Mouse (Mus musculus) myocyte (in vitro differentiated cells): ENCODE measurements around the gene Gfy. TPM values are rescaled to one million over a fixed set of nuclear protein-coding genes. Genes with fewer than 3 reads are reported as not detected.

ENCODE experiments used
- H3K27me3 ChIP-seq: one replicate; pipeline ENCODE4 v1.6.1; 2011; ENCODE audit not compliant: control insufficient read depth, insufficient read depth, insufficient read length
- H3K36me3 ChIP-seq: one replicate; pipeline ENCODE4 v1.6.1; 2011; ENCODE audit not compliant: control insufficient read depth, insufficient read depth
- H3K4me2 ChIP-seq: one replicate; pipeline ENCODE4 v1.6.1; 2011; ENCODE audit warnings: low read depth, control low read depth
- H3K4me3 ChIP-seq: one replicate; pipeline ENCODE4 v1.5.1; 2011; ENCODE audit warnings: mild to moderate bottlenecking, control low read depth, moderate library complexity
- H3K79me2 ChIP-seq: one replicate; pipeline ENCODE4 v1.6.1; 2011; ENCODE audit not compliant: control insufficient read depth, insufficient read depth
- H3ac ChIP-seq: one replicate; pipeline ENCODE4 v1.6.1; 2011; ENCODE audit not compliant: control insufficient read depth, insufficient read length
- CEBPB ChIP-seq: IDR thresholded peaks from 2 replicates; pipeline ENCODE4 v1.6.1; 2011; ENCODE audit warnings: mild to moderate bottlenecking, moderate library complexity; ENCODE audit not compliant: poor library complexity, insufficient read depth, severe bottlenecking
- E2F4 ChIP-seq: IDR thresholded peaks from one replicate; pipeline ENCODE4 v1.6.1; 2011; ENCODE audit warnings: mild to moderate bottlenecking, control low read depth, moderate library complexity; ENCODE audit not compliant: insufficient read depth
- MAX ChIP-seq: IDR thresholded peaks from one replicate; pipeline ENCODE4 v1.6.1; 2011; ENCODE audit warnings: low read depth, mild to moderate bottlenecking, control low read depth
- MYOD1 ChIP-seq, 3 experiments: IDR thresholded peaks; one replicate each; pipeline ENCODE4 v1.6.1; 2011; ENCODE audit warnings: control low read depth in 2 of 3, low read depth in 2 of 3, mild to moderate bottlenecking in 2 of 3, moderate library complexity in 1 of 3; ENCODE audit not compliant: insufficient read length in 2 of 3, control insufficient read depth in 1 of 3
- MYOG ChIP-seq, 3 experiments: IDR thresholded peaks; one replicate each; pipeline ENCODE4 v1.6.1; 2011; ENCODE audit warnings: control low read depth in 2 of 3, low read depth in 2 of 3, mild to moderate bottlenecking in 2 of 3; ENCODE audit not compliant: insufficient read length in 2 of 3, control insufficient read depth in 1 of 3, insufficient read depth in 1 of 3
- POLR2A ChIP-seq: IDR thresholded peaks from one replicate; pipeline ENCODE4 v1.6.1; 2011; ENCODE audit warnings: low read depth, mild to moderate bottlenecking, control low read depth, moderate library complexity; ENCODE audit not compliant: insufficient read length
- POLR2AphosphoS2 ChIP-seq: IDR thresholded peaks from one replicate; pipeline ENCODE4 v1.6.1; 2011; ENCODE audit warnings: low read depth, control low read depth; ENCODE audit not compliant: insufficient read length
- REST ChIP-seq: IDR thresholded peaks from one replicate; pipeline ENCODE4 v1.6.1; 2011; ENCODE audit warnings: mild to moderate bottlenecking, control low read depth, moderate library complexity; ENCODE audit not compliant: insufficient read depth, insufficient read length
- SRF ChIP-seq: IDR thresholded peaks from one replicate; pipeline ENCODE4 v1.6.1; 2011; ENCODE audit warnings: low read depth; ENCODE audit not compliant: control insufficient read depth, insufficient read length
- TCF12 ChIP-seq: IDR thresholded peaks from one replicate; pipeline ENCODE4 v1.6.1; 2011; ENCODE audit warnings: mild to moderate bottlenecking, control low read depth; ENCODE audit not compliant: poor library complexity, insufficient read depth, severe bottlenecking
- TCF3 ChIP-seq: IDR thresholded peaks from one replicate; pipeline ENCODE4 v1.6.1; 2011; ENCODE audit warnings: low read depth, control low read depth; ENCODE audit not compliant: insufficient read length
- USF1 ChIP-seq: IDR thresholded peaks from one replicate; pipeline ENCODE4 v1.6.1; 2011; ENCODE audit warnings: low read depth, mild to moderate bottlenecking, control low read depth, moderate library complexity
- polyA plus RNA-seq: library from polyadenylated mRNA; unstranded; fragments of >200 nt; fragmentation: generic; extraction: Trizol; gene quantifications from one replicate; pipeline ENCODE4 v1.2.1, GENCODE M21; 2012; ENCODE audit warnings: missing spikeins

Gfy gene
- polyA plus RNA-seq, 1 experiment = 0.04 TPM

DNA sequence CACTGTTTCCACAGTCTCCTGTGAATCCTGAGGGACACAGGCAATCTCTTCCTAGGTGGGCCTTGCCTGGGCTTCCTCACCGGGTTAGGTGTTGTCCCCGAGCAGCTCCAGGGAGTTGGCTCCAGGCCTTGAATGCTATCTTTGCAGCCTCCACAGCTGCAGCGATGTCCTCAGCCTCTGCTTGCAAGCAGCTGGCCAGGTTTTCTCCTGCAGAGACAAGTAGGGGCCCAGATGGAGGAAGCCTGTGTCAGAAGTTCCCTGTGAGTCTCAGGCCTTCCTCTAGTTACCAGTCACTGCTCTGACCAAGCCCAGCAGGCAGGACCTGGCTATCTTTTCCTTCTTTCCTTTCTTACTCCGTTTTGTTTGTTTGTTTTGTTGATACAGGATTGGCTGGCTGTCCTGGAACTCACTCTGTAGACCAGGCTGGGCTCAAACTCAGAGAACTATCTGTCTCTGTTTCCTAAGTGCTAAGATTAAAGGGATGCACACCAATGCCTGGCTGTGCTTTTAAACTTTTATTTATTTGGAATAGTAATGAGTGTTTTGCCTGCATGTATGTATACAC lies 30.8 kb downstream of the Gfy start:
- no peaks in the 10 kb centered on the region for H3K27me3 ChIP-seq
- H3K4me2 ChIP-seq = no peak overlapping the region
- H3K79me2 ChIP-seq = peaks cover 3% of the 10 kb centered on the region
- TF ChIP-seq MYOG (IDR thresholded peaks at IDR 0.05; ENCODE audit: control insufficient read depth in 1 of 3, insufficient read depth in 1 of 3, insufficient read length in 2 of 3, low read depth in 2 of 3) = no peak
- no peak for TF ChIP-seq TCF3
- H3K4me3 ChIP-seq = no peak overlapping the region
- peaks cover 4% of the 10 kb centered on the region for H3K36me3 ChIP-seq
- H3ac ChIP-seq = no peak overlapping the region

DNA sequence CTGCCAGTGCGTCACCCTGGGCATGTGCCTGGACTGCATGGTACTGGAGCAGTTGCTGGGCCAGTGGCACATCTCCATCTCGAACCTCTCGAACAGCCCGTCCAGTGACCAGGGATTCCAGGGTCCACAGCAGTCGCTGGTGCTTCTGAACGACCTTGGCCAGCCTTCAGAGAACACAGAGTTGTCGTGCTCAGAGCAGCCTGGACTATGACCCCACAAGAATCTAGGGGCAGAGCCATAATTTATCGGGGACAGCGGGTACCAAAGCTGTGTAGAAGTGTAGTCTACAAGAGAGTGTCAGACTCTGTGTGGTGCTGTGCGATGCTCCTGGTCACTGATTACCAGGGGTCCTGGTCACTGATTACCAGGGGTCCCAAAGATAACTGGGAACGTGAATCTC lies 31.5 kb downstream of the Gfy start:
- no peaks in the 10 kb centered on the region for H3K79me2 ChIP-seq
- H3K4me2 ChIP-seq = no peak overlapping the region
- H3K4me3 ChIP-seq = no peak overlapping the region
- TF ChIP-seq CEBPB (no peak), USF1 (no peak), POLR2AphosphoS2 (no peak), MYOG (IDR thresholded peaks at IDR 0.05; ENCODE audit: control insufficient read depth in 1 of 3, insufficient read depth in 1 of 3, insufficient read length in 2 of 3, low read depth in 2 of 3) (no peak), SRF (no peak), MAX (no peak), POLR2A (no peak), E2F4 (no peak), MYOD1 (IDR thresholded peaks at IDR 0.05; ENCODE audit: control insufficient read depth in 1 of 3, insufficient read length in 2 of 3, low read depth in 2 of 3) (no peak), TCF12 (no peak), TCF3 (no peak), REST (no peak)
- H3K27me3 ChIP-seq = no peaks in the 10 kb centered on the region
- H3ac ChIP-seq = no peak overlapping the region
- H3K36me3 ChIP-seq = peaks cover 4% of the 10 kb centered on the region

DNA sequence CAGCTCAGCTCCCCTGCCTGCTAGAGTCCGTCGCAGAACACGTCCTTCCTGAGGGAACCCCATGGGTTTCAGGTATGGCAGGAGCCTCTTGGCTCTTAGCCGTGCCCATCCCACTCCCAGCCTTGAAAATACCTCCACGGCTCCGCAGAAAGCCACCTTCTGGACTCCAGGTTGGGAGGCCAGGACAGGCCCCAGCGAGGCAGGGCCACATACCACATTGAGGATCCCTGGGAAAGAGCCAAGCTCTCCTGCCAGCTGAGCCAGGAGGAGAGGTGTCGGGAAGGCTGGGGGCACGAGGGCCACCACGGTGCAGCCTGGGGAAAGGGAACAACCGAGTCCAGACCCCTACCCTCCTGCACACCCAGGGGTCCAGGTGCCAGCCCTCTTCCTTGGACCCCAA lies 32.1 kb downstream of the Gfy start:
- no peaks in the 10 kb centered on the region for H3K27me3 ChIP-seq
- no peak overlapping the region for H3K4me3 ChIP-seq
- H3K4me2 ChIP-seq = no peak overlapping the region
- no peak overlapping the region for H3ac ChIP-seq
- H3K79me2 ChIP-seq = no peaks in the 10 kb centered on the region
- H3K36me3 ChIP-seq = peaks cover 4% of the 10 kb centered on the region
- TF ChIP-seq CEBPB (no peak), MYOD1 (IDR thresholded peaks at IDR 0.05; ENCODE audit: control insufficient read depth in 1 of 3, insufficient read length in 2 of 3, low read depth in 2 of 3) (no peak), POLR2A (no peak), E2F4 (no peak), USF1 (no peak), REST (no peak), MYOG (IDR thresholded peaks at IDR 0.05; ENCODE audit: control insufficient read depth in 1 of 3, insufficient read depth in 1 of 3, insufficient read length in 2 of 3, low read depth in 2 of 3) (no peak), TCF3 (no peak), SRF (no peak), MAX (no peak), TCF12 (no peak), POLR2AphosphoS2 (no peak)

DNA sequence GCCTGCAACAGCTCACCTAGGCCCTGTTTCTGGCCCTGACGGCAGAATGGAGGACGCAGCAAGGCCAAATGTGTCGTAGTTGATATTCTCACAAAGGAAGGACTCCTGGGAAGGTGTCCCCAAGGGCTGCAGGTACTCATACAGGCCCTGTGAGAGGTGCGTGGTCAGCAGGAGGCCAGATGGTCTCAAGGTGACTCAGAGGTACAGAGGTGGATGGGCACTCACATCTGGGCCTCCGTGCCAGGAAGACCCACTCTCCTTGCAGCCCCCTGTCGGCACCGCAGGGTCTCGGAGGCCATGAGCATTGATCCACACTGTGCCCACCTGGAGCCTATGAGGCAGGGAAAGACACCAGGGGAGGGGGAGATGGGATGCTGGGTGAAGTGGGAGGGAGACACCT lies 33.9 kb downstream of the Gfy start:
- H3K4me2 ChIP-seq = no peak overlapping the region
- H3K79me2 ChIP-seq = no peaks in the 10 kb centered on the region
- H3K36me3 ChIP-seq = peaks cover 4% of the 10 kb centered on the region
- TF ChIP-seq POLR2A (no peak), SRF (no peak), MYOD1 (IDR thresholded peaks at IDR 0.05; ENCODE audit: control insufficient read depth in 1 of 3, insufficient read length in 2 of 3, low read depth in 2 of 3) (no peak), MYOG (IDR thresholded peaks at IDR 0.05; ENCODE audit: control insufficient read depth in 1 of 3, insufficient read depth in 1 of 3, insufficient read length in 2 of 3, low read depth in 2 of 3) (no peak), CEBPB (no peak), REST (no peak), USF1 (no peak), TCF12 (no peak), POLR2AphosphoS2 (no peak), TCF3 (no peak), MAX (no peak), E2F4 (no peak)
- H3ac ChIP-seq = no peak overlapping the region
- no peak overlapping the region for H3K4me3 ChIP-seq
- no peaks in the 10 kb centered on the region for H3K27me3 ChIP-seq
